Mouse (Mus musculus): Measurements from ENCODE around the gene Disp1.

The Disp1 gene

DNA sequence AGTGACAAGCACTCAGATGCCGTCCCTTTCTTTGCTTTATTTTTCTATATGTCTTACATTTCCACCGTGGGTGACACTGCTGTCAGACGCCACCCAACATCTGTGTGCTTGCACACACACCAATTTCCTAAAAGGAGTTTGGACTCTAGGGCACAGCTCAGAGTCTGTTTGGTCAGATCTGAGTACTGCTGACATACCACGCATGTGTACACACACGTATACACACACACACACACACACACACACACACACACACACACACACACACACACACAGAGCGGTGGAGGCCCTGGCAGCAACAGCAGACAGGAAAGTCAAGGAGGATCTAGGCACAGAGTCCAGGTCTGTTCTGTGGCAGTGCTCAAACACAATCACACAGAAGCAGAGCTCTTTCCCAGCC, 61.1 kb downstream of the Disp1 start:
- DNase-seq = no peak

DNA sequence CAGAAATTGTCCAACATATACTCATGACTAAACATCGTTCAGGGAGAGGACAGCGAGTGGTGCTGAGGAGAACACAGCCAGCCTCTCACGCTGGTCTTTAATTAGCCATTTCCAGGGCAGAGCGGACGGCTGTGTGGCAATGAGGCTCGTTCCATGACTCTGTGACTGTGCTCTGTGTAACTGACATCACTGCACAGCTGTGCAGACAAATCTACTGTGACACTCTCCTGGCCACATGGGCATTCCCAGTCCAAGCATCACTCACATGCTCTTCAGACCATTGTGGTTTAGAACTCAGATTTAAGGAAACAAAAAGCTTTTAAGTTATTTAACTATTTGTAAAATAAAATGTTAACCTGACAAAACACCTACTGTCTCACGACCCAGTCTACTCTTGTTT, 62.1 kb downstream of the Disp1 start:
- no peak for DNase-seq

DNA sequence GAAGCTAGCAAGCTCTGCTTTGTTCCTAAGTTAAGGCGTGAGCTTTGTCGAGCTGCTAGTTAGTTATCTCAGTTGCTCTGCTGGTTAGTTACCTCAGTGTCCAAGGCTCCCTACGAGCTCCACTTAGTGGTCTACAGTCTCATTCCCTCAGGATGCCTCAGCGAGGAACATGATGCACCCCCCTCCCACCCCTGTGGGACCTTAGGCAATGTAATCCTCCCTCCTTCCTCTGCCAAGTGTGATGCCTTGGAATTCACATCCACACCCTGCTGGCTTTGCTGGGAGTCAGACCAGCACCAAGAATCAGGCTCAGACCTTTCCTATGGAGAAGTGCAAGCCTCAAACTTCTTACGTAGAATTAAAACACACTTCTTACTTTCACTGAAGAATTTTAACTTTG, 65.7 kb downstream of the Disp1 start:
- DNase-seq = no peak

DNA sequence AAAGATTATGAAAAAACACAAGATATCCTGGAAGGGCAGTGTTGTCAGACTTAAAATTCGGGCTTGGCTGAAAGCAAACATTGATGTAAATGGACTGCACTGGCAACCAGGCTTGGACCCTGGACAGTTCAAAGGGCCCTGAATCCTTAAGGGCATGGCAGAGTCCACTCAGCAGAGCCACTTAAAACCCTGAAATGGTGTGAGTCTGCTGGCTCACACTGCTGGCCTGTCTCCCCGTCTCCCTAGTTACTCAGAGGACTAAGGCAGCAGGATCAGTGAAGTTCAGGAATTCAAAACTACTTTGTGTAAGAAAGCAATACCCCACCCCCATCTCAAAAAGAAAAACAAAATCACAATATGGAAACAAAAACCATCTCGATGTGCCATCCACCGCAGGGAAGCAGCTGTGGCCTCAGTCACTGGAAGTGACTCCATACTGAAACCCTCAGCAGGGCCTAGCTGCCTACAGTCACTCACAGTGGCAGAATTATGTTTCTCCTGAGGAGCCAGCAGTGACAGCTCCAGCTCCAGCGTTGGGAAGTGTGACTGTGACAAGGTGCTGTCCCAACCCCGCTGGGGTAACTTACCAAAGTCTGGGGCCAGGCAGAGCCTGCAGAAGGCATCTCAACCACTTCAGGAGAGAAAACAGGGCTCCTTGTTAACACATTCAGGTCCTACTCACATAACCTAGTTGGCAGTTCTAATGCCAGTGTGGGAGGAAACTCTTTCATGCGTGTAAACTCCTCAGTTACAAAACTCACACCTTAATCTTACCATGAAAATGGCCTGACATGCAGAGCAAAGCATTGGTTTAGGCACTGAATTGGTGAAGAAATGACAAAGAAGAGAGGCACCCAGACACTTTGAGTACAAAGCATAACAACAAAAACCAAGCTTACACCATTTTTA, 66.8 kb downstream of the Disp1 start:
- no peak for DNase-seq

DNA sequence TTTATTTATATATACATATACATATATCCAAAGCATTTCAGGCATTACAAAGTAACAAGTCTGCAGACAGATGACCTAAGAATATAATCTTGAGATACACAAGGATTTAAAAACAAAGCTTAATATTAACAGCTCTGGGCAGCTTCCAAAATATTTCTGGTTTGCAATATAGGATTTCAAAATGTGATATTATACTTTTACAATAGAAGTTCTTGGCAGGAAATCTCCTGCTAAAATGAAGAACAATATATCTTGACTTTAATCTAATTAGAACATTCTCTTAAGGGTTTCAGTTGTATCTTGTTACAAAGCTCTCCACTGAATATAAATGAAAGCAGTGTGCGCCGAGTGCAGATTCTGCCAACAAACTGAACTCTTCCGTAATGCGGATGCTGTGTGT, 68.0 kb downstream of the Disp1 start:
- DNase-seq = no peak

DNA sequence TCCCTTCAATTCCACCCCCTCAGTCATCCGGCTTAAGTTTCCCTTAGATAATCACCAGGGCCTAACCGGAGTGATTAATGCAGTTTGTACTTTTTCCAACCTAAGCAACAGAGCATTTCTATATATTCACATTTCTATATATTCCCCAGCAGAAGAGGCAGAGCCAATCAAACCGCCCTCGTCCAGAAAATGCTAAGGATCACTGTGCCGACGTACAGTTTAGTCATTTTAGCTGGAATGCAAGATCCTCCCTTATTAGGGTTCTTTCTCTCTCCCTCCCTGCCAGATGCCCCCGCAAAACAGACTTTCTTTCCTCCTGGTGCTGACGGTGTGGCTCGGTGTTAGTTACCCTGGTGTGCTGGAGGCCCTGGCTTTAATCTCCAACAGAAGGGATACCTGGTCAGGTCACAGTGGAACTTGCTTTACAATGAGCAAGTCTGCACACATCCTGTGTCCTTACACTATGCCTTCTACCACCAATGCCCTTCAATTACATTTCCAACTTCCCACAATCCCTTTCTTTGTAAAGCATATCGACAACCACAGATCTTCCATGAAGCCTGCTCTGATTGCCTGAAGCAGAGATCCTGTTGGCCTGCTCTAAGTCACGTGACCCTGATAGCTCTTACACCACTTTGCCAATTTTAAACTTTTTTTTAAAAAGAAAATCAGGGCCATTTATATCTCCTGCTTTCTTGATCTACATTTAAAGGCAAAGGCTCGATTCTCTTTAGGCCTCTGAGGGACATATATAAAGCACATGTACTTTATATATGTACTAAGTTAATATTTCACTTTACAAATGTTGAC, 69.6 kb downstream of the Disp1 start:
- no peak for DNase-seq

DNA sequence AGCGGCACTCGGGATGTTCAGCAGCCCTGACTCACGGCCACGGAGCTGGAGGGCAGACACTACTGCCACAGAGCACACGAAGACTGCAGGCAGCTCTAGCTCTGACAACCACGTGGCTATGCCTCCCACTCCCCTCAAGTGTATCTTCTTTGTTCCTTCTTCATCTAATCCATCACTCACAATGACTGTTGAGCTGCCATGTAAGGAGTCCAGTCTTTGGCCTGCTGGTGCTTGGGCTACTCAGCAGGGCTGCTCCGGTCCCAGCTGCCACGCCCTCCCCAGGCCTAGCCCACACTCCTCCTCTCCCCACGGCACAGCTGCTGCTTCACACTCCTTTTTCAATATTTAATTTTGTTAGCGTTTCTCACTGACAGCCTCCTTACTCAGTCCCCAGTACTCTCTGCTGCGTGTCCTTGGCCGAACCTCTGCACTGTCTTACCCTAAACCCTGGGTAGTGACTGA, 70.9 kb downstream of the Disp1 start:
- DNase-seq = no peak

DNA sequence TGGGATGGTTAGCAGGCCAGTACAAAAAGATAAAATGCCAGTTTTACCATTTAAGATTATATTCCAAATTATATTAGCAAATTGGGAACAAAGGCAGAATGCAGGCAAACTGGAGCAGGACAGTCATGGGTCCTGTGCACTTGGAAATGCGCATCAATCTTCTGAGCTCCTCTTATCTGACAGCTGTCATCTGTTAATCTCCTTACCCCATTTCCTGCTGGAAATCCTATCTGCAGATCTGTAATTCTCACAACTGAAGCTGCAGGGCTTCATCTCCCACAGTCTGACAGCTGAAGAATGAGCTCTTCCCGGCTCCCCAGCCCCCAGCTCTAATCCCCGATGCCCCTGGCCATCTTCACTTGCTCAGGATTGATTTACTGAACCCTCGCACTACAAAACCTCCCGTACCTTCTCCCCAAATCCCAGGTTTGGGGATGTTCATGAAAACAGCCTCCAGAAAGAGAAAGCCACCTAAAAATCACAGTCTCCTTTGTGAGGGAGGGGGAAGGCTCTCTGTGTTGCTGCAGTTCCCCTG, 71.7 kb downstream of the Disp1 start:
- no peak for DNase-seq

DNA sequence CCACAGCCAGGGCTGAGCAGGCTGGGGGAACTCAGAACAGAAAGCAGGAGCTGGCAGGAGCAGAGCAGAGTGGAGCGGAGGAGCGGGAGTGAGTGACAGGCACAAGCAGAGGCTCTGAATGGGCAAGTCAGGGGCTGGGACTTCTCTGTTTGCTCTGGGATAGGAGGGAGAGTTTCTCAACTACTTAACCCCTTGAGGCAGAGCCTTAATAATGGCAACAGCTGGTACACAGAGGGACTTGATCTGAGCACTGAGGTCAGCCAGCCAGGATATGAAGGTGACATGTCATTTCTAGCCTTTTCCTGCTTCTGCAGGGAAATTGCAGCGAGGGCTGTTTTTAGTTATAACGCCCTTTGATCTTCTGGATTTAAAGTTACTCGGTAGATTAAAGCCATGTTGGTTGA, 73.9 kb downstream of the Disp1 start:
- DNase-seq = no peak

DNA sequence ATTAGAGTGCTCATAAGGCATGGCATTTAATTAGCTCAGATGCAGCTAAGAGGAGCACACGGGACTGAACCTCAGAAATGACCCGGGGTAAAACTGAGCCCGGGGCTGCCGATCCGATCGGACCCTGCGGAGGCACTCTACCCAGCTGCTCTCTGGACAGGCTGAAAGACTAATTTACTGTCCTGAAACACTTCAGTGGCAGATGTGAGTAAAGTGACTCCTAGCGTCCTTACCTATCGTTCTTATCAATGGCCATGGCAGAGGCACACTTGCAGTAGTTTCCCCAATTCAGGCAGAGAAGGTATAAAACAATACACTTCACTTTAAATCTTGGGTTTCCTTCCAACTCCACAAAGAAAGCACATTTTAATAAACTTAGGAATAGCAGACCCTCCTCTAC, 74.5 kb downstream of the Disp1 start:
- no peak for DNase-seq

DNA sequence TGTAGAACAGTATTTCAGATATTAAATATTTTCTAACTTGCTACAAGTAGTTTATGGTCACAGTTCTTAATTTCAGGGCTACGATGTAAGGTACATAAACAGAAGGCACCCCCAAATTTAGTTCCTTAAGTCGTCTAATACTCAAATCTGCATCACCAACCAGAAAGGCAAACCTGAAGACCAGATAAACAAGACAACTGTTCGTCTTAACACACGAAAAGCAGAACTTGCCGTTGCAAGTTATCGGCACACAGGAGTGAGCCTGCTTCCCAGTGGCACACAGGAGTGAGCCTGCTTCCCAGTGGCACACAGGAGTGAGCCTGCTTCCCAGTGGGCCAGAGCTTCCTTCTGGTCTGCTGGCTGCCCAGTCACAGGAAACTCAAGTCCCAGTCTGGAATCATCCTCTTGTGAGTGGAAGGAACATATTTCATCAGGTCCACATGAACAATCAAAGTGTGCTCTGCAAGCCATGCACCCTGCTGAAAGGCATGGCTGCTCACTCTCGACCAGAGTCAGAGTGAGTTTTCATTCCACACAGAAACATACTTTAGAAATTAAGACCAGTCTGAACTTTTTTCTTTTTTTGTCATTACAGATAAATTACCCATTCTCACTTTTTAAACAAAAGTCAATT, 75.1 kb downstream of the Disp1 start:
- DNase-seq = no peak

DNA sequence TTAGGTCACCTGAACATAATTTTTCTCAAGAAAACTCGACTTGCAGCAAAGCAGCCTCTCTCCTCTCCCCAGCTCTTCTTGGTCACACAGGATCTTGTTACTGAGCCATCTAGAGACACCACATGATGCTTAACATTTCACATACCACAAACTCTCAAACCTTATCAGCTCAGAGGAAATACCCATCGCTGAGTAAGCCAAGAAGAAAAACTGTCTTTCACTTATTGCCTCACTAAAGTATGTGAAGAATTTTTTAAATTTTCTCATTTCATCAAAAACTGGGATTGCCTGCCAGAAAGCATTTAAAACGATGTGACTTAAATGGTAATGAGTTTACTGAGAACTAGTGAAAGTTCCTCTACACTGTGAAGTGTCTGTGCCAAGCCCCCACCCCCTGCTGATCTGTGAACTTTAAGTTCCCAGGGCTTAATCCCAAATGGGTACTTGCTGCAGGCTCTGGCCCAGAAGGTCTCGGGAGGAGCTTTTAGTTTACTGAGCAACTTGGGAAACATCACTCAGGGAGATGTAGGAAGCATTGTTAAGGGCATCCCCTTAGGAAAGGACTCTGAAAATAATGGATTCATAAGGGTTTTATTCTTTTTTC, 76.6 kb downstream of the Disp1 start:
- DNase-seq = no peak

DNA sequence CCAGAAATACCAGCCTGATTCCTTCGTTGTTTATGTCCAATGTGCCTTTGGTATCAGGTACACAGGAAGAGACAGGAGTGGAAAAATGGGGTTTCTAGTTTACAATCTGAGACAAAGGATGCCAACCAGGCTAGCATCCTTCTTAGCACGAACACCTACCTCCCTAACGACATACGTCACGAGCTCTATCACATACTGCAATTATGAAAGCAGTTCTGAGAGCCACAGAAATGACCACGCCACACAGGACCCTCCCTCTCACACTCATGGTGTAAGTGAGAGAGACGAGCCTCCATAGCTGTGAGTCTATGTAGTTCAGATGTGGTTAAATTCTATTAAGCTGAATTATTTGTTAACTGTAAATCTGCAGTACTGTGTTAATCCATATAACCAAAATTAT, 78.1 kb downstream of the Disp1 start:
- no peak for DNase-seq

DNA sequence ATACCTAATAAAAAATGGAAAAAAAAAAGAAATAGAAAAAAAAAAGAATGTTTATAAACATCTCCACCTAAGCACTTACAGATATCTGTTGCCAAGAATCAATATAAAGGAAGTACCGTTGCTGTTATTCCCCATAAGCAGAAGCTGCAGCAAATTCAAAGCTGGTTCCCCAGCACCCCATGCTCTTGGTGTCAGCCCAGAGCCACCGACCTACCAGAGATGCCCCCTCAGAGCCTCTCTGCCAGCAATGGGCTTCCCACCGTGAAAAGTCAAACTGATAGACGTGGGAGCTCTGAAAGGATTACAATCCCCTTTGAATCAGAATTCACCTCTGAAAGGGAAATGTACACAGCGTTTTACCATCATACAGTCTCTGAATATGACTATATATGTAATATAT, 78.8 kb downstream of the Disp1 start:
- DNase-seq = no peak

DNA sequence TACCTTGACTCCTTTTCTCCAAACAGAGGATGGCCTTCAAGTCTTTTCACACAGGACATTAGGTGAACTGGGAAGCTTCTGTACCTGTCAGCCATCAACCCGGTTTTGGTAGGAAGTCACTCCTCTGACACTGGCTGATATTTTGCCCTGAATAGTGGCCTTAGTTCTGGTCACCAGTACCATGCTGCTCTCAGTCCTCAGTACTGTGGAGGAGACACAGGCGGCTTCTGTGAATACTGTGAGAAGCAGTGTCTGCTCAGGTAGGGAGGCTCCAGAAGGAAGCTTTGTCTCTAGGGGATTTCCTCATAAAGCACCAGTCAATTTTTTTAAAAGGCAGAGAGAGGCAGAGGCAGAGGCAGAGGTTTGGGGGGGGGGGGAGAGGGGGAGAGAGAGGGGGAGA, 80.0 kb downstream of the Disp1 start:
- DNase-seq = no peak

DNA sequence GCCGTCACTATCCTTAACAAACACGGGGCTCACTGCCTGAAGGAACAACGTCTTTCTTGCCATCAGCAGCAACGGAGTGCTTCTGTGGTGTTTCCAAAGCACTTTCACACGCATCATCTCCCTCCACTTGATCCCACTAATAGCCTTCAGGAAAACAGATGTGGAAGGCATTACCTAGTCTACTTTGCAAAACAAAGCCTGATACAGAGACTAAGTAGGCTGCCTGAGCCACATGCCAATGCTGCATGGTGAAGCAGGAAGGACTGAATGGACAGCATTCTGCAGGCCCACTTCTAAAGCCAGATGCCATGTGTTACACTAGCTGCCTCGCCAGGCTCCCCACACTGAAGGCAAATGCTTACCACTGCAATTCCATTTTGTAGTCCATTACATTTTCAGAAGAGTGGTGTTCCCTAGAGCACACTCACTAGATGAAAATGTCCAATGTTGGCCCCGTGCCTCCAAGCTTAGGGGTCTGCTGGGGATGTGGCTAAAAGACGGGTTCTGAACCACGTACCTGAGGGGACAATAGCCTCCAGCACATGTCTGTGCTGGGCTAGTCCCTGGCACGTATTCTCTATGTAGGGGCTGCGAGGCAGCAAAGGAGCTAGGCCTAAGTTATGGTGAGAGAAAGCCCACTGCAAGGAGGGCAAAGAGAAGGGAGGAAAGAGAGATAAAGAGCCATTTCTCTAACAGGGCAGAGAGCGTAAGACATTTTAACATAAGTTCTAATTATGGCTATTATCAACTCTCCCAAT, 80.6 kb downstream of the Disp1 start:
- no peak for DNase-seq

DNA sequence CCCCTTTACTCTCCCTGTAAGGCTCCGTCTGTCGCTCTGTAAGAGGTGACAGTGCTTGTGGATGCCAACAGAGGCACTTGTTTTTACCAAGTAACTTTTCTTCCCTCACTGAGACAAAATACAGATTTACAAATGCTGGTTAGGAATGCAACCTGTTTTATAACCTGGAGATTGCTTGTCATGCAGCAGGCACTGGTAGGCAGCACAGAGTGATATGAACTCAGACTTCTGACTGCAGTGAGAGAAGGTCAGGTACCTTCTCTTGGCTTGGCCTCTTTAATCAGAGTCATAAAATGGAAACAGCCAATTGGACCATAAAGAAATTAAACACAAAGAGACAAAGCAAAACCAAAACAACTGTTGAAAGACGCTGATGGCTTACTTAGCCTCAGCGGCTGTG, 83.2 kb downstream of the Disp1 start:
- no peak for DNase-seq

DNA sequence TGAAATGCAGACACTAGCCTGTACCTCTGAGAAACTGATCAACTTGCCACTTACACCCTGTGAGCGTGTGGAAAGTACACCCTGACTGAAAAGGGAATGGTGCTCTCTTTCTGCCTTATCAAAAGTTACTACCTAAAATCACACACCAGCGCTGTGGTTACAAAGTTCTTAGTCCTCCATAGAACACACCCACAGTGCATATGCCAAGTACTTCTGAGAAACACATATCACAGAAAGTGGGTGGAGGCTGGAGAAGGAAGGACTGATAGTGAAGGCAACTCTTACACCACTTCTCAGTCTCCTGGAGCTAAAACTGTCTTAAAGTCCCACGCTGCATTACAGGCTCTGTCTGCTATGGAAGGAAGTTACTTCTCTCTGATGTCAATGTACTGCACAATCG, 86.9 kb downstream of the Disp1 start:
- no peak for DNase-seq

DNA sequence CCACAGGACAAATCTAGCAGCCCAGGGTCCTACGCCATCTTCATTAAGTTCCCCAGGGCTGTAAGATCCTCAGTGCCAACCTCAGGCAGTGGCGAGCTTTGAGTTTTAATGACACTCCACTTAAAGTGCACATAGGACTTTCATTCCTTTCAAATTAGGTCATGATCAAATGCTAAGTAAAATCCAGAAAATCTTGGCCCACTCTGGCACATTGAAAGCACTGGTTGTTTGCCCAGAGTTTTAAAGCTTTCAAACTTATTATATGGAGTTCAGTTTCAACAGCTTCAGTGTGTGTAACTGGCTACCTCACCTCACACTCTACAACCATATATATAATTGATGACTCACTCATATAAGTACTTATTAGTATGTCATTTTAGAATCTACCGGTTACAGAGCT, 87.9 kb downstream of the Disp1 start:
- DNase-seq = no peak

DNA sequence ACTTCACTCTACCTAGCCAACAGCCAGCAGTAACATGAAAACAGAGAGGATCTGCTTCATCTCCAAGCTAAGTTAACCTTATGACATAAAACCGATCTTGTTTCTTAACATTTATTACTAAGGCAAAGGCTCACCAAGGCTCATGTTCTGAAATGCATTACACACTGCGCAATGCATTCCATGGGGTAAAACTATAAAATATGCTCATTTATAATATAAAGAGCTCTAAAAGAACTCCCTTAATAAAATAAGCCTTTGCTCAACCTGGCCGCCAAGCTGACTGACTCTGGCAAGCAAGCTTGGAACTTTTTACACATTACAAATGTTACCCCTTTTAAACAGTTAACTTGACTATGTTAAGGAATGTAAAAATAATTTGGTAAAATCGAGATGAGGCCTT, 94.1 kb downstream of the Disp1 start:
- no peak for DNase-seq

DNA sequence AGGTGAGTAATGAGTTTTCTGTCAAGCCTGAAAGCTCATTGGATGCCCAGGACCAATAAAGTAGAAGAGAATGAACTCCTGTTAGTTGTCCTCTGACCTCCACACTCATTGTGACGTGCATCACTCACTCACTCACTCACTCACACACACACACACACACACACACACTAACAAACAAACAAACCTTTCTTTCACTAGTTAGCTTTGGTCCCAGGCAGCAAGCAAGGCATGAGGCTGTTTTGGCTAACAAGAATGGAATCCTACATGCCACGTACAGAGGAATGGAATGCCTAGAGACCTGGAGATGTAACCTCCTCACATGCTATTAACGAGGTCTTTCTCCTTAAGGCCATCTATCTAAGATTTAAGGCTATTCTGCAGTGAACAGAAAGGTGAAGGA, 97.6 kb downstream of the Disp1 start:
- DNase-seq = no peak

DNA sequence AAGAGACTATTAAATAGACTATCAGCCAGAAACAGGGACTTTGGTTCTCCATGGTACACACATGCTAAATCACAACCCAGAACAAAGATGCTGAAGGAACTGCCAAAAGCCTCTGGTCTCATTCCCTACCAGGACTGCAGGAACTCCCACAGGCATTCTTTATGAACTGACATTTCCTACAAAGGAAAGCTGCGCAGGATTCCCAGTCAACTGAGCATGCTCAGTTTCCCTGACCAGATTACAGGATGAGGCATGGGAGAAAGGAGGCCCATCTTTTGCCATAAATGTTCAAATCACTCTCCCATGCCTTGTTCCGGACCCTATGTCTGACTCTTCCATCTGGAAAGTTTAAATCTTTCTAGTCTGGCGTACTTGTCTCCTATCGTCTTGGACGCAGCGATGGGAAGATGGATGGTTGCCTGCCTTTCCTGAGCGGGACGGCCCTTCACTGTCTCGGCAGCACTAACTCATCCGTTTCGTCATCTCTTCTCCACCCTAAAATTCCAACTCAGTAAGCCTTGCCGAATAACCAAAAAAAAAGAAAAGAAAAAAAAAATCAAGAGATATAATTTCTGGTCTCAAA, 100.9 kb downstream of the Disp1 start:
- no peak for DNase-seq
